Mouse (Mus musculus) megakaryocyte progenitor cell, adult 5-6 weeks (primary cell): Measurements from ENCODE around the gene Zfp319. TPM values are rescaled to one million over a fixed set of nuclear protein-coding genes. Genes with fewer than 3 reads are reported as not detected.
"Not testable (repeated sequence)": the region's sequence is repeated elsewhere in the genome, so short reads cannot be mapped to it uniquely, and the experiment has no call there.

ENCODE experiments used
- ATAC-seq: replicated peaks from 2 replicates; pipeline ENCODE4 v1.8.0; 2016; ENCODE audit warnings: mild to moderate bottlenecking, moderate TSS enrichment, inconsistent platforms; ENCODE audit not compliant: poor library complexity
- total RNA-seq, 2 experiments: library from RNA; stranded (forward) in 1 of 2; stranded (reverse) in 1 of 2; fragments of 157-497, 149-512 nt in 1 of 2; fragments of 200-1000 nt in 1 of 2; gene quantifications; 2 replicates each; pipeline versions ENCODE4 v1.2.3 to v1.2.4; 2015 to 2017

The Zfp319 gene
- 5.5 and 6.1 TPM in 2 replicates for total RNA-seq (2015)
- 2.1 and 2.6 TPM in 2 replicates for total RNA-seq (2017)

DNA sequence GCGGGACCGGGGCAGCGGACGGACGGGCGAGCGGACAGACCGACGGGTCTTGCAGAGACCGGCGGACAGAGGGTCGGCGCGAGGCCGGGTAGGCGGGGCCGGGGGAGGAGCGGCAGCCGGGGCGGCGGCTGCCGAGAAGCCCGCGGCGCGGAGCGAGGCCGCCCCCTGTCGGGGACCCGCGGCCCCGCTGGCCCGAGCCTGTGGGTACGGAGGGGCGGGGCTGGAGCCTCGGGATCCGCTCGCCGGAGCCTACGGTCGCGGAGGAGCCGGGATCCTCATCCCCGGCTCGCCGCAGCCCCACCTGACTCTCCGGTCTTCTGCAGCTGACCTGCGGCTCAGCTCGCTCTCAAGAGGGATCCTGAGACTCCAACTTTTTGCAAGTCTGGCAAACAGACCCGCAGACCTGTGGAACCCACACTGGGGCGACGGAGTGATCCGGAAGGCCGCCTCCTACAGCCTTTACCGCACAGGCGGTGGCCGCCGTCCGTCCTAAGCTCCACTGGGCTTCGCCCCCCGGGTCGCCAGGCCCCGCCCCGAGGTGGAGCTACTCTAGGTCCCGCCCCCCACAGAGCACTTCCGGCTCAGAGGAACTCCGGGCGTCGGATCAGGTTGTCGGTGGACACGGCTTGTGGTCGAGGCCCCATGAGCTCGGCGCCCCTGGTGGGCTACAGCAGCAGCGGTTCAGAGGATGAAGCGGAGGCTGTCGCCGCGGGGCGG lies at the start of gene Zfp319, which contains the start of gene Usb1:
Gene Zfp319, minus strand, starts transcription at position 231 of the 717 bp plus-strand sequence.
Gene Usb1, plus strand, starts transcription at position 565 of the 717 bp plus-strand sequence.
- ATAC-seq, result peak; percentile 85

DNA sequence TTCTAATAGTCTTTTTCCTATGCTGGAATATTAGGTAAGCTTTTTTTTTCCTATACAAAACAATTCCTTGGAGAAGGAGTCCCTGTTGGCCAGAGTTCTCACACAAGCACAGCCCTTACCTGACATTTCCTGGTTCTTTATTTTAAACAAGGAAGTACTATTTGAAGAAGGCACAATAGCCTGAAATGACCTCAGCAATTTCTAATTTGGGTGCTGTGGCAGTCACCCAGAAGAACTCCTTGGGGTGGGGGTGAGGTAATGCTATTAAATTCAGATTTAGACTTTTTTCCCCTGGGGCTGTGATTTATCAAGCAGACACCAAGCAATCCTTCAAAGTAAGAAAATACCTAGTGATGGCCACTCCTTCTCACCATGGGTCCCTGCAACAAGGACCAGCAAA lies 49.2 kb upstream of the Zfp319 start:
- no peak for ATAC-seq

DNA sequence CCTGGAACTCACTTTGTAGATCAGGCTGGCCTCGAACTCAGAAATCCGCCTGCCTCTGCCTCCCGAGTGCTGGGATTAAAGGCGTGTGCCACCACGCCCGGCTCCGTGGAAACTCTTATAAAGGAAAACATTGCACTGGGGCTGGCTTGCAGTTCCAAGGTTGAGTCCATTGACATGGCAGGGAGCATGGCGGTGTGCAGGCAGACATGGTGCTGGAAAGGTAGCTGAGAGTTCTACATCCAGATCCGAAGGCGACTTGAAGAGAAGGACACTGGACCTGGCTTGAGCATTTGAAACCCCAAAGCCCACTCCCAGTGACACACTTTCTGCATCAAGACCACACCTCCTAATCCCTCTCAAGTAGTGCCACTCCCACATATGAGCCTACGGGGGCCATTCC lies 47.2 kb upstream of the Zfp319 start:
- ATAC-seq, result not testable (repeated sequence)

DNA sequence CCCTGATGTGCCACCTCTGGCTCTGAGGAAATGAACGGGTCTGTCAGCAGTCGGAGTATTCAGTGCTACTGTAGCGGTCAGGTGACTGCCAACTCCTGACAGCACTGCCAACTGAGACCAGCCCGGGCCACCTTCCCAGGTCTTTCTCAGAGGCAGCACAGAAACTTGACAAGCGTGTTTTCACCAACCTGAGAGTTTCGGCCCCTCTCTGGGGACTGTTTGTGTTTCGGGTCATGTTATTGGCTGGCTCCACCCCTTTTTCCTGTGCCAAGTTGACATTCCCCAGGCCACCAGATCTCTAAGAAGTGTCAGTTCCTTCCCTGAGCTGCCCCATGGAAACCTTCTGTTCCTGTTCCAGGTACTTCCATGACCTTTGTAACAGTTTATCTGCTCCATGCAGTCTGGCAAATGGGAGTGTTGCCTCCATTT lies 46.1 kb upstream of the Zfp319 start:
- no peak for ATAC-seq

DNA sequence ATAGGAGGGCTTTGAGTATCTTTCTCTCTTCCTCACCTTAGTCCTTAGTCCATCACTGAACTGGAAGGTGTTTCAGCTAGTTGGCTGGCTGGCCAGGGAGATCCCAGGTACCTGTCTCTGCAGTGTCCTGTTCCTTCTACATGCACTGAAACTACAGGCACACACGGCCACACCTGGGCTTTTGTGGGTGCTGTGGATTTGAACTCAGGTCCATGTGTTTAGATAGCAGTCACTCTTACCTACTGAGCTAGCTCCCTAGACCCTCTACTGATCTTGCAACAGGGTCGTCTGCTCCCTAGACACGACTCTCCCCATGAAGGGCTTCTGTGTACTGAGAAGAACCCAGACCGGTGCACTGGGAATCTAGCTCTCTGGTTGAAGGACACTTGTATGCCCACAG lies 45.4 kb upstream of the Zfp319 start:
- no peak for ATAC-seq

DNA sequence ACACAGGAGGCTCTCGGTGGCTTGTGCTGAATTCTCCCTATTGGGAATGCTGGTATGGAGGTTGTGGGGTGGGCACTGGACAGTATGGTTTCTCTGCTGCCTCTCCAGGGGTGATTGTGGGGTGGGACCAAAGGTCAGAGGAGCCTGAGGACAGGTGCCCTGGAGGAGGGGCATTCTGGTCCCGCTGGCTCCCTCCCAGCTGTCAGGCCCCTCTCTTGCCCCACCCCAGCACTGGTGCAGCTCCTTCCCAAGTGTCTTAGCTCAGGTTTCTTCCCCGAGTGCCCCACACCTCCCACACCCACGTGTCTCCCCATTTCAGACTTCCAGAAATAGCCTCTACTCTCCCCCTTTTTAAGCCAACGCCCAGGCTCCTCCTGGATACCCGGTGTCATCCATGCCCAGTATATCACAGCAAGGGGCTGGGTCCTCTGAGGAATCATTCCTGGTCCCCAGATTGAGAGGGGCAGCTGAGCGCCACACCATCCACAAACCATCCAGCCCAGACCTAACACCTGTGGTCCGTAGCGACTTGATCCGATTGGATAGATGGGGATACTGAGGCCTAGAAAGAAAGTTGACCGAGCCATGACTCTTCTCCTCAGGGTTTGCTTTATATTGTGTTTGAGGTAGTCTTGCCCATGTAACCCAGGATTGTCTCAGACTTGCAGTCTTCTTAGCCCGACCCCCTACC lies 44.7 kb upstream of the Zfp319 start:
- ATAC-seq, result no peak

DNA sequence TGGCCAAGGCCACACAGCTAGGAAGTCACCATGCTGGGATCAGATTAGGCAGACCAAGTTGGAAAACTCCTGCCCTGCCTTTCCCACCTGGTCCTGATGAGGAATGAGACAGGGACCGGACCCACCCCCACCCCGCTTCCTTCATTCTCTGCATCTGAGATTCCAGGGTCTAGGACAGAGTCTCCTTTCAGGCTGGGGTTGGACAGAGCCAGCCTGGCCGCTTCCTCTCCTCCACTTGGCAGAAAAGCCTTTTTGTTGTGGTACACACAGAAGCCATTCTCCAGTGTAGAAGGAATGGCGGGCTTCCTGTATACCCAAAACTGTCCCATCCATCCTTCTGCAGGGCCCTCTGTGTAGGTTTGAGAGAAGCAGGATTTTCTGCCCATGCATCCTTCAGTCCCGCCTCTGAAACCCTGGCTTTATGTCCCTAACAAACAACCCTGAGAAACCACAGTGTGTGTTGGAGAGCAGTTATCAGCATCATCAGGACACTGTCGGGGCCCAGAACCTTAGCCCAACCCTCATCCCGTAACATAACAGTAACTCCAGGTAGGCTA lies 43.7 kb upstream of the Zfp319 start:
- ATAC-seq, result no peak

DNA sequence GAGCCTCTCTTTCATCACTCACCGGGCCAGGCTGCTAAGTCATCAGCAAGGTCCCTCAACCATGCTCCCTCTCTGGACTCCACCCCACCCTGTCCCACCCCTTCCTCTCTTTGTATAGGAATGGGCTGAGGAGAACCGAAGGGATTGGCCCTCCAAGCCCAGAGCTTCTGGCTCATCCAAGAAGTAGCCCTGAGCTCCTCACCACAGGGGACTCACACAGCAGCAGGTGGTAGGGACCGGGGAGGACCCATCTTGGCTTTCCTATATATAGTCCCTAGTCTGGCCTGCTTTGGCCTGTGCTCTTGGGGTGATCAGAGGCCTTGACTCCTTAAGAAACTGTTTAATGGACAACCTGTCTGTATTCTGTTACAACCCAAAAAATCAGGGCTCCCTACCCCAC lies 42.7 kb upstream of the Zfp319 start:
- no peak for ATAC-seq

DNA sequence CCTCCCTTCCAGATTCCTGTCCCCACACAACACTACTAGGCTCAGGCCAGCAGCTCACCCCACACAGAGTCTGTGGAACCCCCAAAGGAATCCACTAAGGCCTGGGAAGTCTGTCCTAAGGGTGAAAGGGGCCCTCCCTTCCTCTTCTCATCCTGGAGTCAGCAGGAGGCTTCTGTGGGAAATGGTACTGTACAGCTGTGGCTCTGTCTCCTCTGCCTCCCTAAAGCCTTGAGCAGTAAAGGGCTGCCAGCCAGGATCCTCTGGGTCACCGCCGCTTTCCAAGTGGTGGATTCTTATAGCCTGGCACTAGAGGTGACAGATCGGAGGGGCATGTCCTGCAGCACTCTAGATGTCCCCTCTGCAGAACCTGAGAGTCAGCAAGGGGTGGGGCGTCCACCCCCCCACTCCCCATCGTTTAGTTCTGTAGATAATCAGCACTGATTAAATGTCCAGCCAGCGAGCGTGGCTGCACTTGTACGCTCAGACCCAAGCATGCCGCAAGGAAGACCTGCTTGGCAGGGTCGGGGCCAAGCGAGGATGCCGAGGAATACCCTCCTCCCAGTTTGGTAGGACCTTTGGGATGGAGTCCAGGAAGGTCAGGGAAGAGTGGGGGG lies 41.7 kb upstream of the Zfp319 start:
- ATAC-seq, result no peak

DNA sequence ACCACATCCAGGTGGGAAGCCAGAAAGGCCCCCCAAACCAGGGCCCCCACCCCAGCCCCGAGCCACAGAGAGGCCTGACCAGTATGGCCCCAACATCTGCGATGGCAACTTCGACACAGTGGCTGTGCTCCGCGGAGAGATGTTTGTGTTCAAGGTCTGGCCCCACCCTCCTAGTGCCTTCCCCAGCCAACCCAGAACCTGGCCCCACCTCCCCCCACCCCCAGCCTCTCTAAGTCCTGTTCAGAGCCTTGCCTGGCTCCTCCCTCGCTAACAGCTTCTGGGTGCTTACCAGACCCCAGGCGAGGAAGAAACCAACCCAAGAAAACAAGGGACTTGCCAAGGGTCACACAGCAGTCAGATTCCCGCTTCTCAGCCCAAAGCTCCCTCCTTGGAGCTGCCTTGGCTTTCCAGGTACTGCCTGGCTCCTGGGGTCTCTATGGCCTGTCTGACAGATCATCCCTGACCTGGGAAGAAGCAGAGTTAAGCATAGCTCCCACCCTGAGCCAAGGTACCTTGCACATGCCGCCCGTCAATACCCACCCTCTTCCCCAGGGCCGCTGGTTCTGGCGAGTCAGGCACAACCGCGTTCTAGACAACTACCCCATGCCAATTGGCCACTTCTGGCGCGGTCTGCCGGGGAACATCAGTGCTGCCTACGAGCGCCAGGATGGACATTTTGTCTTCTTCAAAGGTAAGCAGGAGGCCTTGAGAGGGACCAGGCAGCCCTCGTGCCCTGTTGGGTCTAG lies 38.0 kb upstream of the Zfp319 start:
- ATAC-seq, result peak; percentile 77

DNA sequence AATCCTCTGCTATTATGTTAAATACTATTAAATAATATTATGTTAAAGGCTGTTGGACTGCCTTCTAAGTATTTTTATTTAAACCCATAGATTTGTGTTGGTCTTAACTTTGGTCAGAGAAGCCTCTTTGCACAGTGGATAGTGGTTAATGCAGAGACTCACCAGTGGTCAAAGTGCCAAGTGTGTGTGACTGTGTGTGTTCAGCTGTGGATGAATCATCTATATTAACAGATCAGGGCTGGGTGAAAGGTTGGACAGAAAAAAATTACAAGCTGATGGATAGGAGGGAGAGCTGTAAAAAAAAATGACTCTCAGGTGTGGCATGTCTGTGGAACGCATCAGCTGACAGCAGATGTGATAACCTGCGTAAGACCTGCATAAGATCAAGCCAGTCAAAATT lies 32.1 kb upstream of the Zfp319 start:
- no peak for ATAC-seq

DNA sequence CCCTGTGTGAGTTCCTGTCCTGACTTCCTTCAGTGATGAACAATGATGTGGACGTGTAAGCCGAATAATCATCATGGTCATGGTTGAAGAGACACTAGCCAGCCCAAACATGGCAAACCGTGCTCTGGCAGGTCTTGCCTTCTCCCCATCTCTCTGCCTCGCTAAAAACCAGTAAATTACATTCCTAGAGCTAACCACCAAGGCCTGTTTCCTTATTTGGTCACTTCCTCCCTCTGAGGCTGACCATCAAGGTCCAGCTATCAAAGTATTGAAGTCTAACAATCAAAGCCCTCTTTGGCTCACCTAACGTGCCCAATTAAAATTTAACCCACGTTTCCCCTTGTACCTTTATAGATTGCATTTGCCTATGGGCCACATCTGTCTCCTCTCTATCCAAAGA lies 30.5 kb upstream of the Zfp319 start:
- ATAC-seq, result no peak

DNA sequence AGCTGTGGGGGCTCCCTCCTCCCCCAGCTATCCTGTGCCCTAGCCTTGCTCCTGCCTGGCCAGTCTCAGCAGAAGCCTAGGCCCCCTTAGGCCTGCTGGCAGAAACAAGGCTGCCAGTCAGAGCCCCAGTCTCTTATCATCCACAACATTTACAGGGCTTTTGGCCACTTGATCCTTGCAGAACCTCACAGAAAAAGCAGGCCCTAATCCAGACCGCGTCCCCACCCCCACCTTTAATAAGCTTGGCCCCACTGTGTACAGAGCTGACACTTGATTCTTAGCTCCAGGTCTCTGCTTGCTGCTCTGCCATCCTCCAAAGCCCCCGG lies 29.2 kb upstream of the Zfp319 start:
- ATAC-seq, result peak; percentile 45

DNA sequence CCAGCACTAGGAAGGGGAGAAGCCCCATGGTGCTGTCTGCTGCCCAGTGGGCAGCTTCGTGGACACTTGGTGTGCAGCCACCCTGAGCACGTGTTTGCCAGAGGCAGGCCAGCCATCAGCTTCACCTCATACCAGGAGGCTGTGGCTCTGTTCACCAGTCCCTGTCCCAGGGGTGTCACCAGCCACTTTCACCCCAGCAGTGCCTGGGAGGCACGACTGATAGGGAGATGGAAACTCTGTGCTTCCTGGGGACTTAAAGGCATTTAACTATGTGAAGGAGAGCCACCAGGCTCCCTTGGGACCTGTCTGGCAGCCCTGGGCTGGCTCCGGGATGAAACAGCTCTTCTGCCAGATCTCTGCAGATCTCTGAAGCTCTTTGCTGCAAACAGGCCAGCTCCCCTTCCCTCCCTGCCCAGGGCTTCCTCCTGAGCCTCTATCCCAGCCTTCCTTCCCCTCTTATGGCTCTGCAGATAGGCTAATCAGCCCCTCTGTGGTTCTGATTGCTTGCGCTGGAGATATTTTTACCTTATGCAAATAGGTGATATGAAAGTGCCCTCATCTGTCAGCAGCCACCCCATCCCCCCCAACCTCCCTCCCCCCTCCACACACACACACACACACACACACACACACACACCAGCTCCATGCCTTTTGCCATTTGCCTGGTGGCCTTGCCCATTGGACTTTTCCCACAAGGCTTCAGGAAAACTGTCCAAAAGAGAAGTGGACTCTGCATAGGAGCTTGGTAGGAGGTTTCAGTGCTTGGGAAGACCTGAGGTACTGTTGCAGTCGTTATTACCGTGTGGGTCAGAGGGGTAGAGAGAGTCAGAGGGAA lies 28.6 kb upstream of the Zfp319 start:
- peak; percentile 58 for ATAC-seq

DNA sequence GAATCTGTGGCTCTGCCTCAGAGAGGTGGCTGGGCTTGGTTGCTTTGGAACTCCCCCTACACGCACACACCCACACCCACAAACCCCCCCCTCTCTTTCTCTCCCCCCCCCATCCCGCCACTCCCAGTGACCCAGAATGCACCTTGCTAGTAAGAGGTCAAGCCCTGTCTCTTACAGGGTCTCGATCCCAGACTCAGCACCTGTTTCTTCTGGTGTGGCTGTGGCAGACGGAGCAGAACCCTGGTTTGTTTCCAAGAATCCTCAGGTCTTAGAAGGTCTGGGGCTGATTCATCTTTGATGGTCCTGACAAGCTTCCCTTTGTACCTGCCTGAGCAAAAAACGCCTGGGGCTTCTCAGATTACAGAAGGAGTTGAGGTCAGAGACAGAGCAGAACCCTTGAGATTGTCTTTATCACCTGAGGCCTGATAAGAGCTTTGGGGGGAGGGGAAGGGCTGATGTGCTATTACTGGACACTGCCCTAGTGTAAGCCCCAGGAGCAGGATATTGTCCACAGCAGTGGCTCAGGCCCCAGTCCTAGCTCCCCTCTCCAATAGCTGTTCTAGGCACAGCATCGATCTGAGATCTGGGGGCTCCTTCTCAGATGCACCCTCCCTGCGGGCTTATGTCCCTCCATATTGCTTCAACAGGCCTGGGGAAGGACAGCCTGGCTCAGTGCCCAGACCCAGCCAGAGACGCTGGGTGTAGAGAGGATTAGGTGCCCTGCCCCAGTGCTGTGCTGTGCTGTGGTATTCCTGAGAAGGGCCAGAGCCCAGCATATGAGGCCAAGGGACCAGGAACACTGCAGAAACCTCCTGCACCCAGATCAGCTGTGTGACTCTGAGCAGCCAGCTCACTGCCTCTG lies 27.0 kb upstream of the Zfp319 start:
- 0 out of 2 replicates have a peak, but pooled peaks have one; percentile 11 for ATAC-seq

DNA sequence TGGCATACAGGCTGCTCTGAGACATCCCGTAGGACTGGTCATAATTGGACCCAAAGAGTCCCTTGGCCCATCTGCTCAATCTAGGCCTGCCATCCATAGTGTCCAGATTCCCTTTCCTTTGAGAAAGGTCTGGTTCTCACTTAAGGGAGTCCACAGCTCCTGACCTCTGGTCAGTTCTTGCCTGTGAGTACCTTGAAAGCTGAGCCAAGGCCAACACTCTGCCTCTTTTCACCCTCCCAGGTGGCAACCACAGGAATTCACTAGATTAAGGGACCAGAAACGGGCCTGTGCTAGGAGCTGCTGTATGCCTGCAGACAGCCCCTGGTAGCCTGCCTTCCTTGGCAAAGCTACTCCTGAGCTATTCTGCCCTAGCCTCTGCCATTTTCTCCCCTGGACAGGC lies 22.9 kb upstream of the Zfp319 start:
- ATAC-seq, result no peak

DNA sequence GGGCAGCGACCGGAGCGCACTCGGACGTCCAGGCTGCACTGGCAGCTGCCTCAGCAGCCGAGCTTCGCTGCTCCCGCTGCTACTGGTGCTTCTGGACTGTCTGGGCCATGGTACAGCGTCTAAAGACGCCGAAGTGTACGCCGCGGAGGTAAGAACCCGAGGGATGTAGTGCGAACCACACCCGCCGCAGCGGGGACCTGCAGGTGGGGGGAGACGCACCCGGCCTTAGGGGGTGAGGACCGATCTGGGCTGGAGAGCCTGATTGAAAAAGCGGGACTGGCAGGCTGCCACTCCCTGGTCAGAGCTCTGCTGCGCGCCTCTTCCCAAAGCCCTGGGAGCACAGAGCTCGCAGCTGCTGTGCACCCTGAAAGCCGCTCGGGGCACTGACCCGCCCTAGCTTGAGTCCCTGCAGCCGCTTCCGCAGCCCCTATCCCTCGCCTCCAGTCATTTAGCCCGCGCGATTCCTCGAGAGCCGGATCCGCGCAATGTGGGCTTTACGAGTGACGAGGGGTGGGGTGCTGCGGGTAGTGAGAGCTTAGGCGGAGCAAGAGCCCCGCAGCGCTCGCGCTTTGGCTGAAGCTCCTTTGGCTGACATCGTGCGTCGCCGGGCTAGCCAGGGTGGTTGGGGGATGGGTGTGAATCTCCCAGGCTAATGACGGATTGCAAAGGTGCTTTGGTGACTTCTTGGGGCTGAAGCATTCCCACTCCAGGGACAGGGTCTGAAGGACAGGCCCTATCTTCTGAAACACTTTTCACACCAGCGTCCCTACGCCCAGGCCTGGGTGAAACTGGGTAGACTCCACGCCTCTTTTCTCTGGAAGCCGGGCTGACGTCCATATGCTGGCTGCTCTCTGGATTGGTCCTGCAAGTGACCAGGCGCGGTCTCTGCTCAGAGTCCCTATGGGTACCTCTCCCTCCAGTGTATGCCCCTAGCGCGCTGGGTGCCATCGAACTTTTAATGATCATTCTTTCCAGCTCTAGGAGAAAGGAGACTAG lies 21.4 kb upstream of the Zfp319 start:
- peak; percentile 24; the same call in 1 of the 2 replicates for ATAC-seq
